Mouse (Mus musculus) embryo, embryonic 11 days (tissue): ENCODE measurements around the gene March4.

ENCODE experiments used
- DNase-seq: peaks from one replicate; pipeline ENCODE4 v3.0.0-alpha.2; 2015

Gene March4

GRCm38 (mm10) chr1:72529192-72529591, 7.5 kb downstream of the March4 start:
- DNase-seq = no peak

GRCm38 (mm10) chr1:72523601-72524000, 13.1 kb downstream of the March4 start:
- no peak for DNase-seq

- DNase-seq = peak; percentile 11
Observed at GRCm38 (mm10) chr1:72510778-72511520, 25.8 kb downstream of the March4 start.

- DNase-seq = no peak
Observed at GRCm38 (mm10) chr1:72509551-72509950, 27.2 kb downstream of the March4 start.

- DNase-seq = no peak
Observed at GRCm38 (mm10) chr1:72507670-72508069, 29.1 kb downstream of the March4 start.

GRCm38 (mm10) chr1:72506202-72506601, 30.5 kb downstream of the March4 start:
- no peak for DNase-seq

GRCm38 (mm10) chr1:72497609-72498008, 39.1 kb downstream of the March4 start:
- DNase-seq = no peak

GRCm38 (mm10) chr1:72493454-72493853, 43.3 kb downstream of the March4 start:
- DNase-seq = no peak

- DNase-seq = no peak
Observed at GRCm38 (mm10) chr1:72492666-72493065, 44.1 kb downstream of the March4 start.

- no peak for DNase-seq
Observed at GRCm38 (mm10) chr1:72491307-72491706, 45.4 kb downstream of the March4 start.

GRCm38 (mm10) chr1:72490801-72491200, 45.9 kb downstream of the March4 start:
- no peak for DNase-seq

GRCm38 (mm10) chr1:72490193-72490592, 46.5 kb downstream of the March4 start:
- peak; percentile 10 for DNase-seq

GRCm38 (mm10) chr1:72476594-72476993, 60.1 kb downstream of the March4 start:
- DNase-seq = no peak

- no peak for DNase-seq
Observed at GRCm38 (mm10) chr1:72469075-72469474, 67.7 kb downstream of the March4 start.

GRCm38 (mm10) chr1:72468466-72469003, 68.2 kb downstream of the March4 start:
- DNase-seq = no peak

- DNase-seq = no peak
Observed at GRCm38 (mm10) chr1:72464926-72465583, 71.7 kb downstream of the March4 start.

- DNase-seq = no peak
Observed at GRCm38 (mm10) chr1:72462516-72462915, 74.2 kb downstream of the March4 start.

GRCm38 (mm10) chr1:72457652-72458051, 79.1 kb downstream of the March4 start:
- DNase-seq = no peak

- DNase-seq = no peak
Observed at GRCm38 (mm10) chr1:72455923-72456322, 80.8 kb downstream of the March4 start.

GRCm38 (mm10) chr1:72454733-72455201, 82.0 kb downstream of the March4 start:
- DNase-seq = peak; percentile 17

- no peak for DNase-seq
Observed at GRCm38 (mm10) chr1:72452839-72453238, 83.9 kb downstream of the March4 start.

- DNase-seq = no peak
Observed at GRCm38 (mm10) chr1:72450790-72451189, 85.9 kb downstream of the March4 start.

GRCm38 (mm10) chr1:72449752-72450151, 87.0 kb downstream of the March4 start:
- DNase-seq = no peak

- no peak for DNase-seq
Observed at GRCm38 (mm10) chr1:72442747-72443146, 94.0 kb downstream of the March4 start.
